Mouse (Mus musculus) liver, adult 2 months (tissue): ENCODE data around the gene Hapln3. TPM values are rescaled to one million over a fixed set of nuclear protein-coding genes. Genes with fewer than 3 reads are reported as not detected.

ENCODE experiments used
- DNase-seq: peaks from one replicate; pipeline ENCODE4 v3.0.0-alpha.2; 2011; ENCODE audit warnings: low read depth, low spot score; ENCODE audit errors: extremely low read depth
- H3K27ac ChIP-seq: fragments of 200-500 bp; replicated peaks from 2 replicates; pipeline ENCODE4 v1.5.1; 2012; ENCODE audit warnings: low read depth, mild to moderate bottlenecking, control low read depth, inconsistent platforms, low read length; ENCODE audit not compliant: insufficient read depth
- H3K27me3 ChIP-seq: fragments of 200-500 bp; 2 replicates; pipeline ENCODE4 v1.6.1; 2012; ENCODE audit warnings: mild to moderate bottlenecking, moderate library complexity, low read length, inconsistent platforms; ENCODE audit not compliant: control insufficient read depth, insufficient read depth
- H3K36me3 ChIP-seq: fragments of 200-500 bp; 2 replicates; pipeline ENCODE4 v1.6.1; 2012; ENCODE audit warnings: low read length, inconsistent platforms; ENCODE audit not compliant: control insufficient read depth, insufficient read depth
- H3K4me1 ChIP-seq: fragments of 200-500 bp; 2 replicates; pipeline ENCODE4 v1.6.1; 2011; ENCODE audit warnings: low read length; ENCODE audit not compliant: control insufficient read depth, insufficient read depth
- H3K4me3 ChIP-seq: fragments of 200-500 bp; 2 replicates; pipeline ENCODE4 v1.5.1; 2011; ENCODE audit warnings: low read depth, mild to moderate bottlenecking, control low read depth, low read length, moderate library complexity; ENCODE audit not compliant: insufficient read depth
- H3K79me2 ChIP-seq: fragments of 200-500 bp; 2 replicates; pipeline ENCODE4 v1.6.1; 2012; ENCODE audit warnings: inconsistent platforms, mild to moderate bottlenecking, low read length, moderate library complexity; ENCODE audit not compliant: control insufficient read depth, insufficient read depth
- H3K9ac ChIP-seq: fragments of 200-500 bp; 2 replicates; pipeline ENCODE4 v1.6.1; 2012; ENCODE audit warnings: low read depth, mild to moderate bottlenecking, control low read depth, inconsistent platforms, low read length
- CTCF ChIP-seq: fragments of 200-500 bp; IDR thresholded peaks from 2 replicates; pipeline ENCODE4 v1.5.1; 2011; ENCODE audit warnings: low read depth, low read length, control low read depth
- POLR2A ChIP-seq: fragments of 200-500 bp; IDR thresholded peaks from 2 replicates; pipeline ENCODE4 v1.6.1; 2011; ENCODE audit warnings: low read length, control low read depth; ENCODE audit not compliant: insufficient read depth; ENCODE audit errors: extremely low read depth
- WGBS: fragments of 180-500 bp; shearing (Covaris S2); methylation state at CpG from one replicate; pipeline ENCODE4 v1.1.7; 2018; 5-methylcytosine and 5-hydroxymethylcytosine counted together
- polyA plus RNA-seq: library from polyadenylated mRNA; depleted of rRNA; stranded (reverse); fragments of >200 nt; gene quantifications from 2 replicates; pipeline ENCODE4 v1.2.3, GENCODE M21; 2012
- total RNA-seq: library from RNA; depleted of rRNA; stranded (reverse); fragments of >200 nt; gene quantifications from 2 replicates; pipeline ENCODE4 v1.2.3, GENCODE M21; 2014

The Hapln3 gene
- total and polyA plus RNA-seq, 2 experiments: 0.05 TPM; not detected in 1

DNA sequence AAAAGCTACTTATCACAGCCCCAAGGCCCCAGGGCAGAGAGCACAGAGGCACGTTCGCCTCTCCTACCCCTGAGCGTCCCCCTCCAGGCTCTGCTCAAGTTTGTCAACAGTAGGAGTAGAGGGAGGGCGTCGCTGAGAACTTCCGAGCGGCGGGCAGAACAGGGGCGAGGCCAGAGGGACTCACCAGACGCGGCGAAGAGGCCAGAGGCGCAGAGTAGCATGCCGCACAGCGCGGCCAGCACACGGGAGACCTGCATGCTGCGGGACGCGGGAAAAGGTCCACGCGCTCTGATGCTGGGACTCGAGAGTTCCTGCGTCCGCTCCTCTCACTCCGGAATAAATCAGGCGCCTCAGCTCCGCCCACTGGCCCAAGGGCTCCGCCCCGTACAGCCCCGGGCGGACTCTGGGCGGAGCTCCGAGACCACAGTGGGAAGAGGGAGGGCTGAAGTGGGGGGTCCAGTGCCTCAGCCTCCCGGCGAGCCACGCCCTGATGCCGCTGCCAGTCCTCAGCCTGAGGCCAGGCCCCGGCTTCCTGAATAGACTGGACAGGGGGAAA, 18.0 kb upstream of the Hapln3 start, which contains the start of gene Mfge8:
Mfge8 (minus strand) TSS at position 350 of the 556 bp plus-strand sequence.
- H3K4me3 ChIP-seq: peak within 1 kb of the TSS; percentile 93
- DNase-seq: peak; percentile 42
- H3K79me2 ChIP-seq: no peaks in the 10 kb centered on the region
- peak; percentile 66; the same call in 1 of the 2 replicates for TF ChIP-seq POLR2A
- no peak for TF ChIP-seq CTCF
- peak within 1 kb of the TSS; percentile 72 for H3K9ac ChIP-seq
- no peaks in the 10 kb centered on the region for H3K27me3 ChIP-seq
- no peaks in the 10 kb centered on the region for H3K36me3 ChIP-seq
- no peak within 1 kb of the TSS; the same call in 1 of the 2 replicates for H3K27ac ChIP-seq
- H3K4me1 ChIP-seq: peaks cover 3% of the 10 kb centered on the region; the same call in 1 of the 2 replicates
- WGBS: under 1% methylated on average over 39 of the region's 39 CpGs

DNA sequence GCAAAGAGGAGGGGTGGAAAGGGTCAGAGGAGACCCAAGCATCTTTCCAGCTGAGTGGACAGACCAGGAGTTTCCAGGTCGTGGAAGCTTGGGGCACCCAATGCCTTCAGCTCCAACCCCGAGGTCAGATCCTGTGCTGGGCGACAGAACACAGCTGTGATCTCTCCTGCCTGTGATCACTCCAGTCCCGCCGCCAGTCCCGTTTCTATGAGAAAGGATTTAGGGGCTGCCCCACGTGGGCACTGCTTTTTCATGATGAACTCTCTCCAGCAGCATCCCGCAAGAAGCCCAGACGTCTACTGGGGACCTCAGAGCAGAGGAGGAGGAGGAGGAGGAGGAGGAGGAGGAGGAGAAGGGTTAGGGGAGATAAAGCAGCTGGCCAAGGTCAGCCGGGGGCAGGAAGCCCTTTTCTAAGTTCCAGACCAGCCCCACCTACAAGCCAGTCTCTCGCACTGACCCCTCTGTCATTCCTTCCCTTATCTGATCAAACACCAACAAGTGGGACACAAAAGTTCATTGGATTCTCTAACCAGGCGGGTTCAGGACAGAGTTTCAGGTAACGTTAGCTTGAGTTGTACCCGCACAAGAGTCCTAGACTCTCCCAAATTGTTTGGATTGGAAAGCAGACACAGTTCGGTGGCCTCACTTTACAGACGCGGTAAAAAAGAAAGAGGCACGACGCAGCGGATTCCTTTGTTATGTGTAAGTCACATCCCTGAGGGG, 17.3 kb upstream of the Hapln3 start:
- no peak for DNase-seq
- Histone ChIP-seq H3K27me3 (no peaks in the 10 kb centered on the region), H3K4me3 (peak overlapping the region; percentile 93), H3K4me1 (peaks cover 3% of the 10 kb centered on the region; the same call in 1 of the 2 replicates), H3K9ac (peak overlapping the region; percentile 5; the same call in 1 of the 2 replicates), H3K36me3 (no peaks in the 10 kb centered on the region), H3K27ac (no peak overlapping the region), H3K79me2 (no peaks in the 10 kb centered on the region)
- WGBS: 11% methylated on average over 20 of the region's 20 CpGs
- TF ChIP-seq POLR2A (no peak), CTCF (no peak)

DNA sequence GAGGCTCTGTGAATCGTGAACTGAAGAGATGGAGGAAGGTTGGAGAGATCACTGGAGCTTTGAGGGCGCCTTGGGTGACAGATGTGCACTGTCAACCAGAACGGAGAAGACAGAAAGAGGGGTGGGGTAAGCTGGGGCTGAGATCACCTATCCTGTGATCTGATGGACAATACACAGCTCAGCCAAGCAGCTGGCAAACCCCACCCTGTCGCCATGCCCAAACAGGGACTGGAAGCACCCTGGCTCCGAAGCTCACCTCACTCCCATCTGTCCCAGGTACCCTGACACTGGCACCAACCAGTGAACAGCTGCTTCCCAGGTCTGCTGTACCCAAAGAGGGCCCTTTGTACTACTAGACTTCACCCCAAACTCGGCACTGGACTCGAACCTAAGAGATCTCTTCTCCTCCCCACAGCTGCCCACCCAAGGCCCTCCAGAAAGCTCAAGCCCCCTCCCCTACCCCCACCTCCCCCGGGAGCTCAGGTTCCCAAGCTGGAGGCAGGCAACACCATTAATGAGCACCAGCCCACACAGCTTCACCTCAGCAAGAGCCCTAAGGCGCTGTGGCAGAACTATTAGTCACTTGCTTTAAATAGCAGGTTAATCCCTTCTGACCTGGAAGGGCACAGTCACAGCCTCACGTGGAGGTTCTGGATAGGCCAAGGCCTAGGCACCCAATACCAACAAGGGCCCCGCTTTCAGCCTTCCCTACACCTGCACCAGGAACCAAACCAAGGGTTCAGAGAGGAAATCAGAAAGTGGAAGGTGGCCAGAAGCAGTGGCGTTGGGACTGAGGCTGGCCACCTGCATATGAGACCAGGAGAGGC, 16.4 kb upstream of the Hapln3 start:
- peaks cover 3% of the 10 kb centered on the region; the same call in 1 of the 2 replicates for H3K4me1 ChIP-seq
- H3K4me3 ChIP-seq: no peak overlapping the region
- H3K36me3 ChIP-seq: no peaks in the 10 kb centered on the region
- TF ChIP-seq CTCF (no peak), POLR2A (no peak)
- 82% methylated on average over 12 of the region's 12 CpGs for WGBS
- no peak for DNase-seq
- no peaks in the 10 kb centered on the region for H3K27me3 ChIP-seq
- no peak overlapping the region for H3K9ac ChIP-seq
- H3K79me2 ChIP-seq: no peaks in the 10 kb centered on the region
- H3K27ac ChIP-seq: no peak overlapping the region

DNA sequence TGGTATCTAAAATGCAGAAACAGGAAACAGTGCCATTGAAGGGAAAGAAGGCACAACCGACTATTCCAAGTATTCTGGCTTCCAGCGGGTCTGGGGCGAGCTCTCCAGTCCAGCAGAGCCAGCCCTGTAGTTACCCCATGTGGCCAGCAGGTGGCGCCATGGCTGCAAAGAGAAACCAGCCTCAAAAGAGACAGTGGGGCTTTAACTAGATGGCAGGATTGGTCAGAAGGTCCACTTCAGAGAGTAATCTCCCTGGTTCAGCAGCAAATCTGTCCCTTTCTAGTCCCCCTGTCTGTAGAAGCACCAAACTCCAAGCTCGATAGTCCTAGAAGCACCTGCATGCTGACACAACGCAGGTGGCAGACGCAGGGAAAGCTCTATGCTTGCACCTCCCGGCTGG, 10.1 kb upstream of the Hapln3 start:
- no peaks in the 10 kb centered on the region for H3K36me3 ChIP-seq
- DNase-seq: peak; percentile 22
- H3K4me1 ChIP-seq: no peaks in the 10 kb centered on the region
- no peak overlapping the region for H3K9ac ChIP-seq
- TF ChIP-seq POLR2A (no peak), CTCF (peak; percentile 96)
- no peaks in the 10 kb centered on the region for H3K79me2 ChIP-seq
- H3K4me3 ChIP-seq: no peak overlapping the region
- H3K27me3 ChIP-seq: no peaks in the 10 kb centered on the region
- H3K27ac ChIP-seq: no peak overlapping the region
- WGBS: 41% methylated on average over 8 of the region's 8 CpGs

DNA sequence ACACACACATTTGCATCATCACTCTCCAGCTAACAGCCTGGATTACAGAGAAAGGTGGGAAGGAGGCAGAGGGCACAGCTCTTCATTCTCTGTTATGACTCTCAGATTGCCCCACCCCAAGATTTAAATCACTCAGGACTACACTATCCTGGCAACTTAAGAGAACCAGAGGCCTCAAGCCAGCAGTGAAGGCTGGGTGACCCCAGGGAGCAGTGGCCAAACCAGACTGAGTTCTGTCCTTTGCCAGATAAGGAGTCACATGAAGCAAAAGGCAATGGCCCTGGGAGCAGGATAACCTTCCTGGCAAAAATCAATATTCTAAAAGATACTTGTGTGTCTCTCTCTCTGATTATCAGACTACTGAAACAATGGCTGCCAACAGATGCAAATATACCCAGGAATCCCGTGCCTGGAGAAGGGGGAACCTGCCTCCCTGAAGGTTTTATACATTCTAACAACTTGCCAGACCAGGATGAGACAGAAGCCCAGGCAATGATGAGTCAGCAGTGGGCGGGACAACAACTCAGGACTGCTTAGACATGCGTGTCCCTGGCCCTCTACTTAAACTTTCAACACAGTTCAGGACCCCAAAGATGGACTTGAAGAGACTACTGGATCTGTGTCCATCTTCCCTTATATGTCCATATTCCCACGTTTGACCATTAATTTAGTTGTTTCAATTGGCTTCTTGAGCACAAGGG, 9.2 kb upstream of the Hapln3 start:
- 46% methylated on average over 4 of the region's 4 CpGs for WGBS
- TF ChIP-seq POLR2A (no peak), CTCF (no peak)
- peak; percentile 35 for DNase-seq
- Histone ChIP-seq H3K27ac (no peak overlapping the region), H3K4me1 (no peaks in the 10 kb centered on the region), H3K27me3 (no peaks in the 10 kb centered on the region), H3K36me3 (no peaks in the 10 kb centered on the region), H3K9ac (no peak overlapping the region), H3K79me2 (no peaks in the 10 kb centered on the region), H3K4me3 (no peak overlapping the region)
